Mouse (Mus musculus) Muller cell, postnatal 12 days (primary cell): ENCODE results near the gene B230307C23Rik.
"Not testable (repeated sequence)": the region's sequence is repeated elsewhere in the genome, so short reads cannot be mapped to it uniquely, and the experiment has no call there.

Source experiments
- DNase-seq: peaks from one replicate; pipeline ENCODE4 v3.0.0-alpha.2; 2015; ENCODE audit errors: inconsistent ontology term

B230307C23Rik gene

DNA sequence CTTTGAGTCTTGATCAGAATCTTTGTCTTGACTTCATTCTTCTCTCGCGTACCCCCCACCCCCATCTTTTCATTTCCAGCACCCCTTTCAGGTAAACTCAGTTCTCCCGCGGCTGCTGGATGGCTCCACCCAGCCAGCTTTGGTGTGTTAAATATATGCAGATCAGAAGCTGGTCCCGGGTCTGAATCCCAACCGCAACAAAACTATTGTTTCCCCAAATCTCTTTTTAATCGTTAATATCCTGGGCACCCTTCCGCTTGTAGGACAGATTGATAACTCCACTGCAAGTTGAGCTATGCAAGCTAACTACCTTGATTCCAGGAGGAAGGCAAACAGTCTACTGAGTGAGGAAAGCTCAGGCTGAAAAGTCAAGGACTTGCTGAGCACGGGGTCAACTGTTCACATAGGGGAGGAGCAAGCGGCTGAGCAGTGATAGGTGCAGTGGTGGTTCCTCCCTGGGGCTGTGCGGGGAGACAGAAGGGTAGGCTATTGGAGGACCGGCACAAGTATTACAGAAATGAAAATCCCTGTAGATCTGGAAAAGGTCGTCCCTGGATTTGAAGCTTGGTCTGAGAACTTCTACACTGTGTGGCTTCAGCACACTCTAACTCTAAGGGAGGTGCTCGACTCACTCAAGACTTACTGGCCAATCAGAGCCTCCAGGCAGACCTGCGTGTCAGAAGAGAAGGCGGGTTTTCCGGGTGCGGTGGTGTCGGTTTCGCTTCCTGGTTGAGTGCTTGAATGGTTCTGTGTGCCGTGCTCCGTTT, at the start of gene B230307C23Rik:
TSS of gene B230307C23Rik (plus strand) at position 700 of the 767 bp plus-strand sequence.
- peak; percentile 90 for DNase-seq

DNA sequence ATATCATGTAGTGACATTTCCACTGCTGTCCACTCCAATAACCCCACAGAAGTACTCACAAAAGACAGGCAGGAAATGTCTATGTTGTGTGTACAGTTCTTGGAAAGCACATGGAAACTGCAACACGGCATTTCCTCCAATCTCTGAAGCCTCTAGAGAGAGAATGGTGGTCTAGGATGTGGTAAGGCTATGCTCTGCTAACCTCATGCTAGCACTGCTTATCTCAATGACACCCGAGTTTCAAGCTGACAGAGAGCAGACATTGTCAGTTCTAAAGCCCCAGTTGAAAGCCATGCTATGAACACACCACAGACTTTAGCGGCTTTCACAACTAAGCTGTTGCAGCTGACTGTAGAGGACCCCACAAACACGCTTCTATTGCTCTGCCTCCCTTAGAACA, 48.3 kb upstream of the B230307C23Rik start:
- no peak for DNase-seq

DNA sequence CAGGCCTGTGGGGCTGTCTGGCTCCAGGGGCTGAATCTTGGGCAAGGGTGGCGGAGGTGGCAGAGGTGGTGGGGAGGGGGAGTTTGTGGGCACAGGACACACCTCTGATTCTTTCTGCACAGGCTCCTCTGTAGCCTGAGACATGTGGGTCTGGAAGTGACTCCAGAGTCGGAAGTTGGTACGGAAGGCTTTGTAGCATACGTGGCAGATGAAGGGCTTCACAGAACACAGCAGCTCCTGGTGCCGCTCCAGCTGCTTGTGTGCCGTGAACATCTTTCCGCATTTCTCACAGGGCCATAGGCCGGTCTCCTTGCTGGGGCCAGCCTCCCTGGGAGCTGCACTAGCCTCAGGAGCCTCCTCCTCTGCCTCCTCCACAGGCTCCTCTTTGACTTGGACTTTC, 47.1 kb upstream of the B230307C23Rik start:
- no peak for DNase-seq

DNA sequence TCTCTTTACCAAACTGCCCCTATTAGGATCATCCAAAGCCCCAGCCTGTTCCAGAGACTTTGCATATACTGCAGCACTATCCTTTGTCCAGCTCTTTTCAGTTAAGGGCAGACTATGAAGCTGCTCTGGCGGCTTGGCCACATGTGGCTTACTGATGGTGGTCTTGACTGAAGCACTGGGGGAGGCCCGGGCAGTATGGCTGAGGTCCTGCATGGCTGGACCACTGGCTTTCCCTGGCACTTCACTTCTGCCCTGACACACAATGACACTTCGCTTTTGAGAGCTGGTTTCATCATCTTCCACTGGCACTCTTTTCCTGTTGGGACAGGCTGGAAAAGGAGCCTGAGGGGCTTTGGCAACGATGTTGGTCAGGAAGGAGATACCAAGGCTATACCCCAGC, 44.7 kb upstream of the B230307C23Rik start:
- no peak for DNase-seq

DNA sequence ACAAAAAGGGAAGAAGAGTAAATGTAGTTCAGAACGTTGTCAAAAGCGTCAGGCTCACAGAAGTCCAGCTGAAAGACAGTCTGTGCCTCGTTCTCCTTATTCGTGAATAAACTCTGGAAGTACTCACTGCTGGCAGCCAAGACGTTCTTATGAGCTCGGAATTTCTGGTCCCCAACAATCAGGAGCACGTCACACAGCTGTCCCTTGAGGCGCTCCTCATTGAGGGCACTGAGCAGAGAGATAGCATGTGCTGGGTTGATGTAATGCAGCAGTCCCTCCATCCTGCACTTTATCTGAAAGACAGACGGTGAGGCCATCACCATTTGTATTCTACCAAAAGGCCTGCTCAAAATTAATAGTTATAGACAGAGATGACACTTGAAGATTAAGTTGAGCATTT, 44.3 kb upstream of the B230307C23Rik start:
- no peak for DNase-seq

DNA sequence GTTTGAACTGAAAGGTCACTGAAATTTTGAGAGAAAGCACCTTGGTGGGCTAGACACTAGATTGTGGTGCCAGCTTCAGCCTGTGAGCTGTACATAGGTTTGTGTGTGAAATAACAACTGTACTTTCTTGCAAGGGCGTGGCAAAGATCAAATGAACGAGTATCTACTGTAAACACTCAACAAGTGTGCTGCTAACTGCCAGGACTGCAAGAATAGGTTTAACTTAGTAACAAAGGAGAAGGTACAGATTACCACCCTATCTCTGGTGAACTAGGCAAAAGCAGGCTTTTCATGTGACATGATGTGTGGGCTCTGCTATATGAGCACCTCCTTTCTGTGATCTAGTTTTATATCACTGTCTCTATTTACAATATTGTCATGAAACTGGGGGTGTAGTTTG, 43.8 kb upstream of the B230307C23Rik start:
- DNase-seq, result no peak

DNA sequence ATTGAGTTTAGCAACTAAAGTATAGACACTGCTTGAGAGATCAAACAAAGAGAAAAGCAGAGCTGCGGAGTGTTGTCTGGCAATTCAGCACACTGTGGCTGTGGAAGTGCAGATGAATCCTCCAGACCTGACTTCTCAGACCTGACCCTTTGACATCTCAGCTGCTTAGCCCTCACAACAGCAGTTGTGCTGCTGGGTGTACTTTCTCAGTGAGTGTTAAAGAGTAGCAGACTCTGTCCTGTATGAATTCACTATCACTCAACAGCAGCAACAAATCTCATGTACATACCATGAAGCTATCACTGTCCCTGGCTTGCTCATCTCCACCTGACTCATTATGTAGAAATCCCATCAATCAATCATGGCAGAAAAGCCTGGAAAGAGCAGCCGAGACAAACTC, 41.1 kb upstream of the B230307C23Rik start:
- no peak for DNase-seq

DNA sequence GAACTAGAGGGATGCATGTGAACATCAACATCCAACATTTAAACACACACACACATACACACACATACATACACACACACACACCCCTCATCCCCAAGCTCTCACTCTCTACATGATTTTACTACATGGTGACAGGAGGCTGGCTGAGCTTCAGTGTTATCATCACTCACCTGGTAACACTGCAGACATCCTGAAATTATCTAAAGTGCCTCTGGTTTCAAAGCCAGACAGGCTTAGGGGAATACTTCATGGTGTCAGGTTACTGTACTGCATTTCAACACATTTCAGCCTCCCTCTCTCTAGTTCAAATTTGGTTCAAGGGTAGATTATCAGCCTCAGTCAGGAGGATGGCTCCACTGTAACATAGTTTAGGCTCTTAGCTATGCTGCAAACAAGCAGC, 39.5 kb upstream of the B230307C23Rik start:
- no peak for DNase-seq

DNA sequence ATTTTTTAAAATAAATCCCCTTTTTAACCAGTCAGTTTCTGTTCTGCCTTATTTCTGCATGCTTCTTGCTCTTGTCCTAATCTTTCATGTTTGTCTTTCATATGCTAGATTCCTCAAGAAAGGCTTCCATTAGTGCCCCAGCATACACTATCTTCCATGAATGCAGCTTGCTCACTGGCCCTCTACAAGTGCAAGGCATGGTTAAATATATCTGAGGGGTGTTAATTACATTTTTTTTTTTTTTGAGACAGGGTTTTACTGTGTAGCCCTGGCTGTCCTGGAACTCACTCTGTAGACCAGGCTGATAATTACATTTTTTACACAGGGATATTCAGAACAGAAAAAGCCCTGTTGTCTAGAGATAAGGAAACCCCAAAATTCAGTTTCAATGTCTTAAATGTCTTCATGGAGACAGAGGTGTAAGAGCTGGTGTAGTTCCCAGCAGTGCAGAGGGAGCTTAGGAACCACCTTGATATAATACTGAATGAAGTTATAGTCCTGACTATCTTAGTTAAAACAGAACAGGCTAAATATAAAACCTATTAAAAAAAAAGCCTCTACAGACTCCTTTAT, 38.6 kb upstream of the B230307C23Rik start:
- no peak for DNase-seq

DNA sequence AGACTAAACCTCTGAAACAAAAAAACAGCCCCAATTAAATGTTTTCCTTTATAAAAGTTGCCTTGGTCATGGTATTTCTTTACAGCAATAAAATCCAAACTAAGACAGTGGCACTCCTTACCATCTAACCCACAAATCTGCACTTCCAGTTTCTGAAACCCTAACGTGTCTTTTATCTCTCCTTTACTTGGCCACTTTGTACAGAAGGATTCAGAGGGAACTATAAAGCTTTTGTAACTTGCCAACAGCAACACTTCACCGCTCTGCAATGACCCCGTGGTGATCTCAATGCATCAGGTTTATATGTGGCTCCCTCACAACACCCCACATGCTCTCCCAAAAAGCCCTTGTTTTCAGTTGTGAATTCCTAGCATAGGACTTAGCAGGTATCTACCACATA, 36.8 kb upstream of the B230307C23Rik start:
- DNase-seq, result no peak

DNA sequence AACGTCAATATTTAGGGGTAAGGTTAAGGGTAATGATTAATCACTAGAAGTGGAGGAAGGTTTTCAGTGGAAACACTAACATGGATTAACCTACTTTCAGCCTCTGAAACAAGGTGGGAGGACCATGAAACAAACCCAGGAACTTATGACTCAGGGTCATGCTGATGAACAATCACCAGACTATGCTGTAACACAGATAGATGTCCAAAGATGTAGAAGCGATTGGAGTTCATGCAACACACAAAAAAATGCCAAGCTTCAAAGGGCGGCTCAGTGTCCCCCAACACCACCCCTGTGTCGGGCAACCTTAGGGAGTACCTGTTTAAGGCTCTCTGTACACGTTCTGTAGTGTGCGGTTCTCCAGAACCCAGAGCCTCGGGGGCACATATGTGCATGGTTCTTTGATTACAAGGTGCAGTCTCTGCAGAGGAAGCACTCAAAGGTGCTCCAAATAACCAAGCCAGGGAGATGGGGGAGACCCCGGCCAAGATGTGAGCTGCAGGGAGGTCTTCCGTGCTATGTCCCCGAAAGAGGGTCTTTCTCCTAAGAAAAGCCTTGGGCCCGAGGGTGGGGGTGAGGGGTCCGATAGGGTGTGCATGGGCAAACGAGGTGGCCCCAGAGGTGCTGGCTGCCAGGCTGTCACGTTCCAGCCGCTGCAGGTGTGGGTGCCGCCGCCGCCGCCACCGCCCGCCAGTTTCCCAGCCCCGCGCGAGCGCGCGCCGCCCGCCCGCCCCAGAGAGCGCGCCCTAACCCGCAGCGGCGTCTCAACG, 35.5 kb upstream of the B230307C23Rik start:
- DNase-seq, result peak; percentile 60

DNA sequence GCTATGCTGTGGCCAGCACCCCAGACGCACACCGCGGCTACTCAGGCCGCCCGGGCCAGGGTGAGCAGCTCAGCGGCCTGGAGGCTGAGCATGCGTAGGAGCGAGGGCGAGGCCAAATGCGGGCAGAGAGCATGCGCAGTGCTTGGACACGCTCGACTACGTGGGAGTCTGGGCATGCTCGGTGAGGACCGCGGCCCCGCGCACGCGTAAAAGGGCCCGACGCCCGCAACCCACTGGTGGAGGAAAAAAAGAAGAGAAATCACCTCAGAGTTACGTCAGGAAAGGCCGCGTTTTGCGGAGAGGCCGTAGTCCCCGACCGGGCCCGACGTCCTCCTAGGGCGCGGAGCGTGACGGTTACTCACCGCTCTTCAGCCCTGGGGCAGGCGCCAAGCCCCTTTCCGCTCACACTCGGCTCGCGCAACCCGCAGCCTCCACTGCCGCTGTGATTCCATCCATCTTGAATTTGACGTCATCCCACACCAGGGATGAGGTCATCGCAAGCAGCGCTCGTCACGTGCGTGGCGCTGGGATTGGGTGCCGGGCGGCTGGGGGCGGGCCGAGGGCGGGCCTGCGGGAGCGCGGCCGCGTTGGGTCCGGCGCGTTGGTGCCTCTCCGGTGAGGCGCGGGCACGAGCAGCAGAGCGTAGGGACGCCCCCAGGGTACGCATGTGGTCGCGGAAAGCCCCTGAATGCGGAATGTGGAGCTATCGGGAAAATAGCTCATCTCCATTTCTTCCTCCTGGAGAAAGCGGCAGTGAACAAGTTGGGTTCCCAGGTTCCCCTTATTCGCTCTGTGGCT, 34.8 kb upstream of the B230307C23Rik start, which contains the start of the genes C2cd2 and Zbtb21:
TSS of gene C2cd2 (minus strand) at position 448 of the 798 bp plus-strand sequence.
TSS of gene Zbtb21 (minus strand) at position 472 of the 798 bp plus-strand sequence.
- DNase-seq, result peak; percentile 98

DNA sequence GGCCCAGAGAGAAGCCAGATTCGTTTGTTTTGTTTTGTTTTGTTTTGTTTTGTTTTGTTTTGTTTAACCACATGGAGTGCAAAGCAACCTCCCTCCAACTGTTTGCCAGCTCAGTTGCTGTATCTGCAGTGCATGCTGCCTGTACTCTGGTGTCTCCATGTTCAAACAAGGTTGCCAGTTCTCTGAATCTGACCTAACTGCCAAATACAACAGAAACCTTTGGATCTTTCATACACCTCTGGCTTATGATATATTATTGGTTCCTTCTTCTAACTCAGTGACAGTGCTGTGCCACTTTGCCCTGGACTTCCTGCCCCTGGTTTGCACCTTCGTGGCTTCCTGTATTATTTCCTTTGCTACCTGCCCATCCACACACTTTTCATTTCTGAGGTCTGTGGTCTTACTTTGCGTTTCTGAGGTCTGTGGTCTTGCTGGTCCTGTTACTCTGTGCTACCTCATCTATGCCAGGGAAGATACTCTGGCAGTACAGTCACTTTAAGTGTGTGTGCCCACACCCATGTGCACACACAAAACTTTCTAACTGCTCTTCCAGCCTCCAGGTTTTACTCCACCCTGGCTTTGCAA, 33.1 kb upstream of the B230307C23Rik start:
- no peak for DNase-seq

DNA sequence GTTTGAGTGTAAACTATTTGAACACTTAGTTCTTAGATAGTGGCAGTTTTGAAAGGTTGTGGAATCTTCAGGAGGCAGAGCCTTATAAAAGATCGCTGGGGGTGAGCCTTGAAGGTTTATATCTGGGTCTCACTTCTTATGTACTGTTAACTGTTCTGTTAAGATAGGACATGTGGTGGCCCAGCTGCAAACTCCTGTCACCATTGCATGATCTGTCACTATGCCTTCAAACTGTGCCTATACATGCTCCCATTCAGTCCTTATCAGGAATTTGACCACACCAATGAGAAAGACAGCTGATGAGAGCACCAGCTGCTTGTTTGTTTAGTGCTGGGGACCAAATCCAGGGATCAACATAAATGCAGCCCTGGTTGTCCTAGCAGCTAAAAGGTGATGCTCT, 19.8 kb upstream of the B230307C23Rik start:
- DNase-seq, result no peak

DNA sequence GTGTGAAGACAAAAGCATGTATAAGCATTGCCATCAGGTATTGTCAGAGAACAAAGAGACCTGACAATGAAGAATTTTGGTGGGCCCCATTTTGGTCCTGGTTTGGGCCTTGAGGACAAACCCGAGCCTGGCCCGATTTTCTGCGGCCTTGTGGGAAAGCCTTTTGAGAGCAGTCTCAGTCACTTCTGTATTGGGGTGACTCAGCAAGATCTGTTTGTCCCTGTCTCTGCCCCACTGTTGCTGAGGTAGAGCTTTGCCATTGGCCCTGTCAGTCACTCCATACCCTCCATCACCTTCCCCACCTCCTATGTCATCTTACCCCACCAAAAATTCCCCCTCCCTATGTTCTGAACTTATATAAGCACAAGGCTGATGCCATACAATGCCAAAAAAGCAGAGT, 19.4 kb upstream of the B230307C23Rik start:
- no peak for DNase-seq

DNA sequence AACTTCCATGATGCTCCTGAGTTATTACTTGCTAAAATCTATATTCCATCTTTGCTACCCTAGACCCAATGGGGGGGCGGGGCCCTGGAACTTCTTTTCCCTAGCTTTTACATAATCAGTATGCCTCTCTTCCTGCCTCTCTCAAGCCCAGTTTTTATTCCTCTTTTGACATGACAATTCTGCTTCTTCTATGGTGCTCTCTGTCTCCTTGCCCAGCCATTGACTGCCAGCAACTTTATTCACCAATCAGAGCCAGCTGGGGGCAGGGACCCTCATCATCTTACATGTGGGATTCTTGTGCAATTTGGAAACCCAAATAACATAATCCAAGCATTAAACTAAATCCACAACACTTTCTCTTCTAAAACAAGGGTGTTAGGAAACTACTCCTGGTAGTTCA, 15.8 kb upstream of the B230307C23Rik start:
- no peak for DNase-seq

DNA sequence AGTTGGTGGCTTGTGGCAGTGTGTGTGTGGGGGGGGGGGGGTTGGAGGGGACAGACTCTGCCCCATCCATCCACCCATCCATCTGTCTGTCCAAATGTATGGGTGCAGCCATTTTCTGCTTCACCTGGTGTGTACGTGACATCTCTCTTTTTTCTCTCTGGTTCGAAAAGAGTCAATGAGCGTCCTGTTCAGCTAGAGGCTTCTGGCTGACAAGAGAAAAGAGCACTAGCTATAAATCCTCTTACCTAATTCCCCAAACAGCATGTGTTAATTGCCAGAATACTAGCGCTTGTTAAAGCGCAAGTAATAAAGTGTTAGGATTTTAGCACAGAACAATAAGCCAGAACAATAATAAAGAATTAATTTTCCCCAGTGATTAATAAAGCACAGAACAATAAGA, 12.5 kb upstream of the B230307C23Rik start:
- no peak for DNase-seq

DNA sequence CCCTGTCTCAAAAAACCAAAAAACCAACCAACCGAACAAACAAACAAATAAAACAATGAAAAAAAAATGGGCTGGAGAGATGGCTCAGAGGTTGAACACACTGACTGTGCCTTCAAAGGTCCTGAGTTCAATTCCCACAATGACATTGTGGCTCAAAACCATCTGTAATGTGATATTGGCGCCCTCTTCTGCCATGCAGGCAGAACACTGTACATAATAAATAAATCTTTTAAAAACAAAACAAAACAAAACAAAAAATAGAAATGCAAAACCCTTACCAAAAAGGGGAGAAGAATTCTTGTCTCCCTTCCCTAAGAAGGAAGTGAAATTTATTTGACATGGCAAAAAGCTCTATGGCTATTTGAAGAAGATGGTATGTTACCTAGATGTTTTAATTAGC, 5.6 kb upstream of the B230307C23Rik start:
- no peak for DNase-seq

DNA sequence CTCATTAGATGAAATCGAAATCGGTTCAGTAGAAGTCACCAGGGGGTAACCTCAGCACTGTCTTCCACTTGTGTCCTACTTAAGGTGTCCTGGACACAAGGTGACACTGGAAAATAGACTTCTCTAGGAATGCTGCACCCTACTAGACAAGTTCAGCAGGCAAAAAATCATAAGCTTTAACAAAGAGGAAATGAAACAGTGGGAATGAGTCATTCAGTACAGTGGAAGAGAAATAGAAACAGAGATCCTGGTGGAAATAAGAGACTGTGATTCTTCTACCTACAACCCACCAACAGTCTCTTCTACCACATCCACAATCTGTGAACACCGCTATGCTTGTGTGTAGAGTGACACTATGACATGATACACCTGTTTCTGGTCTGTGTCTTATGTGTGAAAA, 4.6 kb upstream of the B230307C23Rik start:
- DNase-seq, result not testable (repeated sequence)

DNA sequence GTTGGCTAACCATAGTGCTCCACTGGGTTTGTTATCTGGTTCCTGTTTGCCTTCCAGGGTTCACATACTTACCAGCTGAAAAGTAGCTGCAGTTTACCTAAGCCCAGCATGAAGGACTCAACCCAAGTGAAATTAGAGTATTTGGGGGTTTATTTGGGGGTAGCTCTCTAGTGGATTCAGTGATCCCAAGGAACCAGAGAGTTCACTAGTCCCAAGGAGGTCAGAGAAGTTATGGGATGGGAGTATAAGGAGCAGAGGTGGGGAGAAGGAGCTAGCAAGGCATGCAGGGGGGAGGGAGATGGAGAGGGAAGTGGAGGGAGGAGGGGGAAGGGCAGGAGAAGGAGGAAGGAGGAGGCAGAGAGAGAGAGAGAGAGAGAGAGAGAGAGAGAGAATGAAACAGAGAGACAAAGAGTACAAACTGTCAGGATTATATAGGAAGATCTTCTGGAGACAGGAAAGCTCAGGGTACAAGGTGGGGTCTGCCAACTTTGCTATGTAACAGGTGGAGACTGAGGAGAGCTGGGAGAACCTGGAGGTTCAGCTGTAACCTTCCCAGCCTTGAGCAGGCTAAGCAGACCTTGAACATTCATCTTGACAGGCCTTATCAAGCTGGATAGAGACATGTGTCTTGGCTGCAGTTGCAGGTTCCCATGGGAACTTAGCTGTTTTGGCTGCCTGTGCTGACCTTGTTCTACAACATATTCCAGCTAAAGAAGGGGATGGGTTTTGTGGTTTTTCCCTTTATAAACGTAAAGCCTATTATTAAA, 1.1 kb upstream of the B230307C23Rik start:
- DNase-seq, result peak; percentile 14

DNA sequence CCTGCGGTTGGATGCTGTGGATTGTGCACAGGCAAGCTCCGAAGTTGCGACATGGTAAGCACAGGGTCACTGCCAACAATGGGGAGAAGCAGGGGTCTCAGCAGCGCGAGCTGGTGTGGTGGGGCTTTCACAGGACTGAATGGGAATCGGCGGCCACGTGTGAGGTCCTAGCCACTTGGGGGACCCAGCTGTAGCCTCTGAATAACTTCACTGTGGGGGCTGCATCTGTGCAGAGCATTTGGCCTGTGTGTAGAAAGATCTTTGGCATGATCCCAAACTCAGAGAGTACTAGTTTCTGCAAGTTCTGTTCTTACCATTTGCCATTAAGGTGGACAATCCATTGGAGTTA, 242 bp downstream of the B230307C23Rik start:
- not testable (repeated sequence) for DNase-seq
